Mouse (Mus musculus) midbrain, embryonic 16.5 days (tissue): ENCODE results near the gene Uqcc2. TPM values are rescaled to one million over a fixed set of nuclear protein-coding genes. Genes with fewer than 3 reads are reported as not detected.

ENCODE experiments used
- ATAC-seq: fragments of 200-750 bp; cut with Nextera tagmentation; 2 replicates; pipeline ENCODE4 v1.8.0; 2017; ENCODE audit warnings: moderate TSS enrichment
- H3K27ac ChIP-seq: fragments of 300-500 bp; sonication (generic); 2 replicates; pipeline ENCODE4 v1.5.1; 2014; ENCODE audit warnings: mild to moderate bottlenecking, low read length, mixed read lengths
- H3K27me3 ChIP-seq: fragments of 300-500 bp; sonication (generic); 2 replicates; pipeline ENCODE4 v1.6.1; 2014; ENCODE audit warnings: low read depth, low read length, mixed read lengths; ENCODE audit not compliant: control insufficient read depth, insufficient read depth
- H3K36me3 ChIP-seq: fragments of 300-500 bp; sonication (generic); 2 replicates; pipeline ENCODE4 v1.6.1; 2014; ENCODE audit warnings: mild to moderate bottlenecking, low read length, moderate library complexity, mixed read lengths; ENCODE audit not compliant: control insufficient read depth, insufficient read depth
- H3K4me1 ChIP-seq: fragments of 300-500 bp; sonication (generic); 2 replicates; pipeline ENCODE4 v1.6.1; 2014; ENCODE audit warnings: mild to moderate bottlenecking, low read length, mixed read lengths; ENCODE audit not compliant: control insufficient read depth, insufficient read depth
- H3K4me2 ChIP-seq: fragments of 300-500 bp; sonication (generic); 2 replicates; pipeline ENCODE4 v1.6.1; 2014; ENCODE audit warnings: mild to moderate bottlenecking, low read length, mixed read lengths
- H3K4me3 ChIP-seq: fragments of 300-500 bp; sonication (generic); 2 replicates; pipeline ENCODE4 v1.5.1; 2014; ENCODE audit warnings: low read depth, mild to moderate bottlenecking, low read length, moderate library complexity, mixed read lengths
- H3K9ac ChIP-seq: fragments of 300-500 bp; sonication (generic); 2 replicates; pipeline ENCODE4 v1.6.1; 2014; ENCODE audit warnings: low read depth, low read length, mixed read lengths
- H3K9me3 ChIP-seq: fragments of 300-500 bp; sonication (generic); replicated peaks from 2 replicates; pipeline ENCODE4 v1.6.1; 2014; ENCODE audit warnings: mild to moderate bottlenecking, low read length, mixed read lengths; ENCODE audit not compliant: control insufficient read depth, poor library complexity, severe bottlenecking
- WGBS: fragments of 180-500 bp; shearing (Covaris S2); extraction: QIAGEN DNeasy Blood & Tissue Kit; methylation state at CpG from one replicate; pipeline ENCODE4 v1.1.7; 2014; 5-methylcytosine and 5-hydroxymethylcytosine counted together
- polyA plus RNA-seq: library from polyadenylated mRNA; unstranded; fragments of >200 nt; fragmentation: Nextera tagmentation; extraction: Ambion mirVana; gene quantifications from 2 replicates; pipeline ENCODE4 v1.2.1, GENCODE M21; 2015

The Uqcc2 gene
- polyA plus RNA-seq, 1 experiment from 2014 or later: 384 TPM

GRCm38 (mm10) chr17:27175196-27175874 lies 41.6 kb upstream of the Uqcc2 start:
- no peak overlapping the region for H3K4me2 ChIP-seq
- H3K27ac ChIP-seq: no peak overlapping the region
- peak overlapping the region; percentile 34; the same call in 1 of the 2 replicates for H3K9ac ChIP-seq
- peak; percentile 48; the same call in 1 of the 2 replicates for ATAC-seq
- no peak overlapping the region for H3K4me3 ChIP-seq
- no peaks in the 10 kb centered on the region for H3K27me3 ChIP-seq
- H3K4me1 ChIP-seq: peaks cover 9% of the 10 kb centered on the region; the same call in 1 of the 2 replicates
- H3K36me3 ChIP-seq: no peaks in the 10 kb centered on the region
- no peaks in the 10 kb centered on the region for H3K9me3 ChIP-seq
- WGBS: 19% methylated on average over 12 of the region's 14 CpGs

- peaks cover 9% of the 10 kb centered on the region; the same call in 1 of the 2 replicates for H3K4me1 ChIP-seq
- no peak overlapping the region for H3K4me2 ChIP-seq
- ATAC-seq: no peak
- no peaks in the 10 kb centered on the region for H3K36me3 ChIP-seq
- no peaks in the 10 kb centered on the region for H3K27me3 ChIP-seq
- H3K4me3 ChIP-seq: no peak overlapping the region
- WGBS: 72% methylated on average over 3 of the region's 3 CpGs
- H3K27ac ChIP-seq: no peak overlapping the region
- H3K9ac ChIP-seq: no peak overlapping the region
- no peaks in the 10 kb centered on the region for H3K9me3 ChIP-seq
These were observed 40.0 kb upstream of the Uqcc2 start for GRCm38 (mm10) chr17:27173715-27174114.

- H3K9ac ChIP-seq: no peak overlapping the region
- no peaks in the 10 kb centered on the region for H3K36me3 ChIP-seq
- 86% methylated on average over 9 of the region's 9 CpGs for WGBS
- H3K27ac ChIP-seq: no peak overlapping the region
- H3K9me3 ChIP-seq: no peaks in the 10 kb centered on the region
- H3K4me2 ChIP-seq: no peak overlapping the region
- no peak overlapping the region for H3K4me3 ChIP-seq
- no peaks in the 10 kb centered on the region for H3K27me3 ChIP-seq
- peaks cover 9% of the 10 kb centered on the region; the same call in 1 of the 2 replicates for H3K4me1 ChIP-seq
- no peak for ATAC-seq
These were observed 38.7 kb upstream of the Uqcc2 start for GRCm38 (mm10) chr17:27172459-27172858.

- H3K4me3 ChIP-seq: no peak overlapping the region
- H3K27me3 ChIP-seq: no peaks in the 10 kb centered on the region
- H3K27ac ChIP-seq: no peak overlapping the region
- no peak for ATAC-seq
- H3K9ac ChIP-seq: no peak overlapping the region
- H3K9me3 ChIP-seq: no peaks in the 10 kb centered on the region
- H3K4me1 ChIP-seq: peaks cover 9% of the 10 kb centered on the region; the same call in 1 of the 2 replicates
- H3K4me2 ChIP-seq: no peak overlapping the region
- no peaks in the 10 kb centered on the region for H3K36me3 ChIP-seq
- WGBS: 81% methylated on average over 5 of the region's 5 CpGs
These were observed 37.4 kb upstream of the Uqcc2 start for GRCm38 (mm10) chr17:27171121-27171520.

- WGBS: 70% methylated on average over 11 of the region's 11 CpGs
- no peaks in the 10 kb centered on the region for H3K36me3 ChIP-seq
- H3K4me2 ChIP-seq: no peak overlapping the region
- H3K9me3 ChIP-seq: no peaks in the 10 kb centered on the region
- no peak overlapping the region for H3K9ac ChIP-seq
- peaks cover under 1% of the 10 kb centered on the region; the same call in 1 of the 2 replicates for H3K4me1 ChIP-seq
- H3K27ac ChIP-seq: no peak overlapping the region
- no peak overlapping the region for H3K4me3 ChIP-seq
- ATAC-seq: no peak
- H3K27me3 ChIP-seq: no peaks in the 10 kb centered on the region
These were observed 36.4 kb upstream of the Uqcc2 start for GRCm38 (mm10) chr17:27169952-27170695.

GRCm38 (mm10) chr17:27168569-27168968 lies 34.9 kb upstream of the Uqcc2 start:
- no peaks in the 10 kb centered on the region for H3K4me1 ChIP-seq
- 95% methylated on average over 4 of the region's 4 CpGs for WGBS
- H3K4me3 ChIP-seq: no peak overlapping the region
- no peak overlapping the region for H3K4me2 ChIP-seq
- H3K27me3 ChIP-seq: no peaks in the 10 kb centered on the region
- H3K9me3 ChIP-seq: no peaks in the 10 kb centered on the region
- no peak for ATAC-seq
- H3K9ac ChIP-seq: no peak overlapping the region
- H3K36me3 ChIP-seq: no peaks in the 10 kb centered on the region
- no peak overlapping the region for H3K27ac ChIP-seq

- no peaks in the 10 kb centered on the region for H3K4me1 ChIP-seq
- H3K36me3 ChIP-seq: no peaks in the 10 kb centered on the region
- WGBS: 66% methylated on average over 4 of the region's 4 CpGs
- no peak for ATAC-seq
- no peak within 1 kb of the TSS for H3K4me2 ChIP-seq
- no peak within 1 kb of the TSS for H3K27ac ChIP-seq
- no peaks in the 10 kb centered on the region for H3K9me3 ChIP-seq
- H3K27me3 ChIP-seq: no peaks in the 10 kb centered on the region
- no peak within 1 kb of the TSS for H3K4me3 ChIP-seq
- H3K9ac ChIP-seq: no peak within 1 kb of the TSS
These were observed 33.8 kb upstream of the Uqcc2 start, which contains the start of gene Ip6k3 for GRCm38 (mm10) chr17:27167545-27167944. TSS of gene Ip6k3 (minus strand) at chr17:27167795.

GRCm38 (mm10) chr17:27166901-27167300 lies 33.2 kb upstream of the Uqcc2 start:
- no peak overlapping the region for H3K4me3 ChIP-seq
- 75% methylated on average over 6 of the region's 6 CpGs for WGBS
- H3K4me1 ChIP-seq: no peaks in the 10 kb centered on the region
- no peak overlapping the region for H3K9ac ChIP-seq
- H3K36me3 ChIP-seq: no peaks in the 10 kb centered on the region
- H3K4me2 ChIP-seq: no peak overlapping the region
- H3K9me3 ChIP-seq: no peaks in the 10 kb centered on the region
- H3K27ac ChIP-seq: no peak overlapping the region
- H3K27me3 ChIP-seq: no peaks in the 10 kb centered on the region
- ATAC-seq: no peak
